Mouse (Mus musculus) neutrophil, adult 5-6 weeks (primary cell): ENCODE data around the gene Poll. TPM values are rescaled to one million over a fixed set of nuclear protein-coding genes. Genes with fewer than 3 reads are reported as not detected.
"Not testable (repeated sequence)": the region's sequence is repeated elsewhere in the genome, so short reads cannot be mapped to it uniquely, and the experiment has no call there.

Experiments used
- ATAC-seq: fragments of 151-379, 151-347 bp; 2 replicates; pipeline ENCODE4 v1.8.0; 2017; ENCODE audit warnings: mild to moderate bottlenecking, moderate TSS enrichment; ENCODE audit not compliant: insufficient number of reproducible peaks, poor library complexity, low FRiP score, severe bottlenecking; ENCODE audit errors: extremely low read depth
- total RNA-seq: library from RNA; stranded (forward); fragments of 200-1000 nt; gene quantifications from 2 replicates; pipeline ENCODE4 v1.2.3, GENCODE M21; 2017

The Poll gene
- total RNA-seq, 1 experiment from 2014 or later, result 8.7 TPM

- ATAC-seq, result no peak
Measured at GRCm38 (mm10) chr19:45580235-45580634, 19.9 kb upstream of the Poll start.

GRCm38 (mm10) chr19:45579416-45579815, 19.1 kb upstream of the Poll start:
- no peak for ATAC-seq

GRCm38 (mm10) chr19:45578976-45579375, 18.6 kb upstream of the Poll start:
- ATAC-seq, result no peak

GRCm38 (mm10) chr19:45577141-45577750, 16.9 kb upstream of the Poll start:
- no peak for ATAC-seq

GRCm38 (mm10) chr19:45575632-45576001, 15.3 kb upstream of the Poll start:
- no peak for ATAC-seq

- ATAC-seq, result peak; percentile 20; the same call in 1 of the 2 replicates
Measured at GRCm38 (mm10) chr19:45574941-45575631, 14.8 kb upstream of the Poll start.

GRCm38 (mm10) chr19:45574339-45574898, 14.1 kb upstream of the Poll start:
- ATAC-seq, result no peak

- ATAC-seq, result peak; percentile 74
Measured at GRCm38 (mm10) chr19:45573861-45574267, 13.5 kb upstream of the Poll start.

- no peak for ATAC-seq
Measured at GRCm38 (mm10) chr19:45573033-45573432, 12.7 kb upstream of the Poll start.

GRCm38 (mm10) chr19:45567367-45567766, 7.0 kb upstream of the Poll start:
- ATAC-seq, result no peak

- ATAC-seq, result no peak
Measured at GRCm38 (mm10) chr19:45565925-45566715, 5.8 kb upstream of the Poll start.

GRCm38 (mm10) chr19:45554136-45554535, 6.2 kb downstream of the Poll start:
- ATAC-seq, result no peak

- no peak for ATAC-seq
Measured at GRCm38 (mm10) chr19:45552187-45552586, 8.1 kb downstream of the Poll start.

- ATAC-seq, result no peak
Measured at GRCm38 (mm10) chr19:45549948-45550347, 10.4 kb downstream of the Poll start.

- ATAC-seq, result no peak
Measured at GRCm38 (mm10) chr19:45549128-45549915, 11.0 kb downstream of the Poll start.

GRCm38 (mm10) chr19:45548196-45548595, 12.1 kb downstream of the Poll start:
- ATAC-seq, result not testable (repeated sequence)

GRCm38 (mm10) chr19:45544925-45545321, 15.4 kb downstream of the Poll start:
- peak; percentile 54 for ATAC-seq

GRCm38 (mm10) chr19:45544152-45544924, 16.0 kb downstream of the Poll start:
- ATAC-seq, result peak; percentile 13; the same call in 1 of the 2 replicates
